In the genomic region with DNA sequence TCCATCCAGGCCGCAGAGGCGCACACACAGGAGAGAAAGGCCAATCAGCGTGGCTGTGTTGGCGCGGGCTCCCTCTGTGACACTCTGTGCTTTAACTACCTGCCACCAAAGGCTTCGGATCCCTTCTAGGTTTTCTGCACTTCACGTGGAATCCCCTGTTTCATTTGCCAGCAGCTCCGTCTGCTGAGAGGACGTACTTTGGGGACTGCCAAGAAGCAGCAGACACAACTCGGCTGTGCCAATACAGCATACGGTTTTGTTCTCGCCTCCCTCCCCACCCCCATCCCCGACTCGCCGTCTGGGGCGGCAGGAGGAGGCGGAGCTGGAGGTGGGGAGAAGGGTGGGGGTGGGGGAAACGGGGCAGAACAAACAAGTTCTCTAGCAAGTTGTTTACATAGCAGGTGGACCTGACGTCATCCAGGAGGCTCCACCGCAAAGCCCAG, we compare ENCODE assay signal across 9 mouse cellular contexts. TPM values are rescaled to one million over a fixed set of nuclear protein-coding genes. Genes with fewer than 3 reads are reported as not detected.
A peak's percentile ranks its signal among the peaks of the same experiment; 100 is the strongest.
DNase-seq lines count a peak whose midpoint lies in the region; ATAC-seq lines count a peak whose summit lies in the region.
"Had no signal": no experiment of that assay in that cellular context is flagged by ENCODE, and none has a peak within 500 bp of the region (broad histone marks: within the 10 kb centered on the region; RNA-seq: fewer than 3 reads in every experiment).

No protein-coding gene starts in this region.

- H3K9ac ChIP-seq in embryonic facial prominence, embryonic 15.5 days: no peak overlapping the region
- H3K9ac ChIP-seq in heart, embryonic 12.5 days: peak overlapping the region; percentile 82
- H3K9ac ChIP-seq in kidney, embryonic 15.5 days: peak overlapping the region; percentile 21; the same call in 1 of the 2 replicates
- H3K9ac ChIP-seq in liver, embryonic 11.5 days (ENCODE audit: low read depth, low read length): no peak overlapping the region
- H3K9ac ChIP-seq in neural tube, embryonic 12.5 days: peak overlapping the region; percentile 69

- H3K36me3 ChIP-seq in embryonic facial prominence, embryonic 15.5 days: no peaks in the 10 kb centered on the region
- H3K36me3 ChIP-seq in heart, embryonic 12.5 days: no peaks in the 10 kb centered on the region
- H3K36me3 ChIP-seq in kidney, embryonic 15.5 days: no peaks in the 10 kb centered on the region
- no peaks in the 10 kb centered on the region for H3K36me3 ChIP-seq in liver, embryonic 11.5 days (ENCODE audit: control insufficient read depth, insufficient read depth, low read length)
- no peaks in the 10 kb centered on the region for H3K36me3 ChIP-seq in neural tube, embryonic 12.5 days

- ATAC-seq in embryonic facial prominence, embryonic 15.5 days (ENCODE audit: insufficient number of reproducible peaks, low FRiP score, low TSS enrichment, low read depth): peak; percentile 83
- ATAC-seq in heart, embryonic 12.5 days (ENCODE audit: insufficient number of reproducible peaks, low FRiP score): peak; percentile 81
- ATAC-seq in kidney, embryonic 15.5 days (replicated peaks; ENCODE audit: low FRiP score): peak; percentile 72
- peak; percentile 65 for ATAC-seq in liver, embryonic 11.5 days (replicated peaks; ENCODE audit: low FRiP score)
- ATAC-seq in neural tube, embryonic 12.5 days (ENCODE audit: low FRiP score, low read depth): peak; percentile 81

- peak overlapping the region; percentile 55; the same call in 1 of the 2 replicates for H3K27ac ChIP-seq in embryonic facial prominence, embryonic 15.5 days (replicated peaks)
- H3K27ac ChIP-seq in heart, embryonic 12.5 days (ENCODE audit: poor library complexity, severe bottlenecking): peak overlapping the region; percentile 81
- H3K27ac ChIP-seq in kidney, embryonic 15.5 days: no peak overlapping the region; the same call in 1 of the 2 replicates
- peak overlapping the region; percentile 5; the same call in 1 of the 2 replicates for H3K27ac ChIP-seq in liver, embryonic 11.5 days (ENCODE audit: low read depth, low read length)
- peak overlapping the region; percentile 53 for H3K27ac ChIP-seq in neural tube, embryonic 12.5 days

- 0% methylated on average over 20 of the region's 20 CpGs for WGBS in embryonic facial prominence, embryonic 15.5 days
- WGBS in heart, embryonic 12.5 days: 1% methylated on average over 20 of the region's 20 CpGs
- WGBS in kidney, embryonic 15.5 days: under 1% methylated on average over 20 of the region's 20 CpGs
- 2% methylated on average over 20 of the region's 20 CpGs for WGBS in liver, embryonic 11.5 days
- WGBS in neural tube, embryonic 12.5 days: under 1% methylated on average over 20 of the region's 20 CpGs

- H3K4me3 ChIP-seq in embryonic facial prominence, embryonic 15.5 days (replicated peaks): peak overlapping the region; percentile 67
- H3K4me3 ChIP-seq in heart, embryonic 12.5 days: peak overlapping the region; percentile 82
- H3K4me3 ChIP-seq in kidney, embryonic 15.5 days (replicated peaks): peak overlapping the region; percentile 65
- peak overlapping the region; percentile 58 for H3K4me3 ChIP-seq in liver, embryonic 11.5 days (ENCODE audit: low read depth, low read length)
- H3K4me3 ChIP-seq in neural tube, embryonic 12.5 days: peak overlapping the region; percentile 69

- H3K4me2 ChIP-seq in embryonic facial prominence, embryonic 15.5 days (replicated peaks): peak overlapping the region; percentile 95
- H3K4me2 ChIP-seq in heart, embryonic 12.5 days: peak overlapping the region; percentile 82
- H3K4me2 ChIP-seq in kidney, embryonic 15.5 days: peak overlapping the region; percentile 96
- peak overlapping the region; percentile 81 for H3K4me2 ChIP-seq in liver, embryonic 11.5 days
- peak overlapping the region; percentile 92 for H3K4me2 ChIP-seq in neural tube, embryonic 12.5 days (replicated peaks)

- H3K27me3 ChIP-seq in embryonic facial prominence, embryonic 15.5 days: peaks cover 32% of the 10 kb centered on the region
- H3K27me3 ChIP-seq in heart, embryonic 12.5 days (replicated peaks): no peaks in the 10 kb centered on the region; the same call in 1 of the 2 replicates
- peaks cover 54% of the 10 kb centered on the region for H3K27me3 ChIP-seq in kidney, embryonic 15.5 days
- peaks cover 55% of the 10 kb centered on the region for H3K27me3 ChIP-seq in liver, embryonic 11.5 days (replicated peaks; ENCODE audit: control insufficient read depth, insufficient read depth, low read length)
- no peaks in the 10 kb centered on the region; the same call in 1 of the 2 replicates for H3K27me3 ChIP-seq in neural tube, embryonic 12.5 days (replicated peaks)

- DNase-seq in left cerebral cortex, adult 18-20 months (ENCODE audit: low spot score in 2 of 2): peak; percentile 32 to 56
- no peak for DNase-seq in left cerebral cortex, adult 11 months (ENCODE audit: low spot score)
- DNase-seq in liver, embryonic 11.5 days (ENCODE audit: low spot score): peak; percentile 61
- DNase-seq in urinary bladder, postnatal 4 days (ENCODE audit: low spot score in 2 of 2): peak; percentile 72 to 73

- no peaks in the 10 kb centered on the region for H3K9me3 ChIP-seq in embryonic facial prominence, embryonic 15.5 days (replicated peaks)
- H3K9me3 ChIP-seq in heart, embryonic 12.5 days (replicated peaks): no peaks in the 10 kb centered on the region
- H3K9me3 ChIP-seq in kidney, embryonic 15.5 days (replicated peaks): no peaks in the 10 kb centered on the region
- H3K9me3 ChIP-seq in liver, embryonic 11.5 days (ENCODE audit: control insufficient read depth, low read length): no peaks in the 10 kb centered on the region
- H3K9me3 ChIP-seq in neural tube, embryonic 12.5 days: no peaks in the 10 kb centered on the region

- peaks cover 21% of the 10 kb centered on the region for H3K4me1 ChIP-seq in embryonic facial prominence, embryonic 15.5 days
- peaks cover 20% of the 10 kb centered on the region for H3K4me1 ChIP-seq in heart, embryonic 12.5 days (replicated peaks)
- peaks cover 43% of the 10 kb centered on the region for H3K4me1 ChIP-seq in kidney, embryonic 15.5 days
- H3K4me1 ChIP-seq in liver, embryonic 11.5 days (replicated peaks; ENCODE audit: control insufficient read depth, insufficient read depth, low read length): peaks cover 3% of the 10 kb centered on the region; the same call in 1 of the 2 replicates
- peaks cover 41% of the 10 kb centered on the region for H3K4me1 ChIP-seq in neural tube, embryonic 12.5 days

RNA-seq across cellular contexts. Expression of gene Foxp2, which starts 0.5 kb away (rescaled TPM):
- 10 to 100 TPM in 1 of 2 experiments, 1 to 10 TPM in 1; 9.9 to 15.2 TPM for total RNA-seq in left cerebral cortex, adult 18-20 months (2021)
- polyA plus RNA-seq in embryonic facial prominence, embryonic 15.5 days (2015; fragmentation: Nextera tagmentation; extraction: Ambion mirVana): 5.2 and 8.9 TPM in 2 replicates
- polyA plus RNA-seq in heart, embryonic 12.5 days (2016; fragmentation: Nextera tagmentation; extraction: Ambion mirVana): 14.2 and 14.5 TPM in 2 replicates
- polyA plus RNA-seq in kidney, embryonic 15.5 days (2015; fragmentation: Nextera tagmentation; extraction: Ambion mirVana): 6.4 and 8.3 TPM in 2 replicates
- polyA plus RNA-seq in liver, embryonic 11.5 days (2014; fragmentation: Nextera tagmentation; extraction: Ambion mirVana): 4.9 and 5.8 TPM in 2 replicates
- polyA plus RNA-seq in neural tube, embryonic 12.5 days (2016; fragmentation: Nextera tagmentation; extraction: Ambion mirVana): 26.7 and 27.4 TPM in 2 replicates
- total RNA-seq: MEL had no signal

Comparison
In these comparisons a context has a peak if more than half of its experiments do, and no peak if none do; other contexts are left out.
1. H3K9ac ChIP-seq: peak in heart, embryonic 12.5 days (single experiment), kidney, embryonic 15.5 days (single experiment) and neural tube, embryonic 12.5 days (single experiment); none in embryonic facial prominence, embryonic 15.5 days (single experiment) and liver, embryonic 11.5 days (single experiment).
2. Peak in every context shown above with its lines, with median percentiles within 50 percentile points of each other: ATAC-seq, H3K4me2 ChIP-seq and H3K4me3 ChIP-seq.